Mouse (Mus musculus): Measurements from ENCODE around the gene Zfp592. TPM values are rescaled to one million over a fixed set of nuclear protein-coding genes. Genes with fewer than 3 reads are reported as not detected.
"Not testable (repeated sequence)": the region's sequence is repeated elsewhere in the genome, so short reads cannot be mapped to it uniquely, and the experiment has no call there.

The Zfp592 gene
- polyA plus RNA-seq (2015; fragmentation: Nextera tagmentation; extraction: Ambion mirVana): 10.8 and 13.2 TPM in 2 replicates

- WGBS: under 1% methylated on average over 71 of the region's 102 CpGs
- Histone ChIP-seq H3K27ac (peak within 1 kb of the TSS; percentile 95), H3K9me3 (no peaks in the 10 kb centered on the region), H3K4me2 (peak within 1 kb of the TSS; percentile 78), H3K9ac (peak within 1 kb of the TSS; percentile 97), H3K27me3 (replicated peaks) (no peaks in the 10 kb centered on the region), H3K4me3 (peak within 1 kb of the TSS; percentile 90), H3K36me3 (replicated peaks) (no peaks in the 10 kb centered on the region), H3K4me1 (peaks cover 36% of the 10 kb centered on the region)
- ATAC-seq (replicated peaks): peak; percentile 90
Observed at GRCm38 (mm10) chr7:80992980-80993833, at the start of gene Zfp592. TSS of gene Zfp592 (plus strand) at chr7:80993681.

GRCm38 (mm10) chr7:80947445-80948350, 45.8 kb upstream of the Zfp592 start, which contains the start of gene Sec11a:
TSS of gene Sec11a (minus strand) at chr7:80947780.
- Histone ChIP-seq H3K27me3 (replicated peaks) (no peaks in the 10 kb centered on the region), H3K27ac (peak within 1 kb of the TSS; percentile 97), H3K9ac (peak within 1 kb of the TSS; percentile 85), H3K36me3 (replicated peaks) (no peaks in the 10 kb centered on the region), H3K4me2 (peak within 1 kb of the TSS; percentile 89), H3K4me1 (peaks cover 28% of the 10 kb centered on the region), H3K9me3 (no peaks in the 10 kb centered on the region), H3K4me3 (peak within 1 kb of the TSS; percentile 86)
- peak; percentile 100 for ATAC-seq (replicated peaks)
- WGBS: 2% methylated on average over 44 of the region's 44 CpGs

- ATAC-seq (replicated peaks): no peak
- WGBS: 90% methylated on average over 4 of the region's 4 CpGs
- Histone ChIP-seq H3K27me3 (replicated peaks) (no peaks in the 10 kb centered on the region), H3K36me3 (replicated peaks) (no peaks in the 10 kb centered on the region), H3K27ac (no peak overlapping the region), H3K4me1 (peaks cover 12% of the 10 kb centered on the region), H3K4me3 (no peak overlapping the region), H3K9ac (no peak overlapping the region), H3K9me3 (no peaks in the 10 kb centered on the region), H3K4me2 (no peak overlapping the region)
Observed at GRCm38 (mm10) chr7:80951461-80951860, 42.0 kb upstream of the Zfp592 start.

GRCm38 (mm10) chr7:80952140-80952539, 41.3 kb upstream of the Zfp592 start:
- Histone ChIP-seq H3K4me1 (peaks cover 7% of the 10 kb centered on the region), H3K36me3 (replicated peaks) (no peaks in the 10 kb centered on the region), H3K9ac (no peak overlapping the region), H3K27me3 (replicated peaks) (no peaks in the 10 kb centered on the region), H3K4me3 (no peak overlapping the region), H3K9me3 (no peaks in the 10 kb centered on the region), H3K4me2 (no peak overlapping the region), H3K27ac (no peak overlapping the region)
- WGBS: 77% methylated on average over 3 of the region's 3 CpGs
- ATAC-seq (replicated peaks): no peak

- 81% methylated on average over 2 of the region's 2 CpGs for WGBS
- H3K9me3 ChIP-seq: no peaks in the 10 kb centered on the region
- no peak for ATAC-seq (replicated peaks)
- no peaks in the 10 kb centered on the region for H3K27me3 ChIP-seq (replicated peaks)
- no peak overlapping the region for H3K4me2 ChIP-seq
- no peaks in the 10 kb centered on the region for H3K4me1 ChIP-seq
- no peak overlapping the region for H3K9ac ChIP-seq
- no peak overlapping the region for H3K27ac ChIP-seq
- H3K4me3 ChIP-seq: no peak overlapping the region
- H3K36me3 ChIP-seq (replicated peaks): no peaks in the 10 kb centered on the region
Observed at GRCm38 (mm10) chr7:80954251-80954650, 39.2 kb upstream of the Zfp592 start.

GRCm38 (mm10) chr7:80956891-80957290, 36.6 kb upstream of the Zfp592 start:
- no peak overlapping the region for H3K9ac ChIP-seq
- no peak overlapping the region for H3K27ac ChIP-seq
- H3K9me3 ChIP-seq: no peaks in the 10 kb centered on the region
- no peak overlapping the region for H3K4me2 ChIP-seq
- no peaks in the 10 kb centered on the region for H3K27me3 ChIP-seq (replicated peaks)
- no peak for ATAC-seq (replicated peaks)
- no peak overlapping the region for H3K4me3 ChIP-seq
- no peaks in the 10 kb centered on the region for H3K4me1 ChIP-seq
- no peaks in the 10 kb centered on the region for H3K36me3 ChIP-seq (replicated peaks)
- WGBS: 83% methylated on average over 2 of the region's 2 CpGs

GRCm38 (mm10) chr7:80959003-80959402, 34.5 kb upstream of the Zfp592 start:
- Histone ChIP-seq H3K27me3 (replicated peaks) (no peaks in the 10 kb centered on the region), H3K9me3 (no peaks in the 10 kb centered on the region), H3K9ac (no peak overlapping the region), H3K4me1 (no peaks in the 10 kb centered on the region), H3K27ac (no peak overlapping the region), H3K36me3 (replicated peaks) (no peaks in the 10 kb centered on the region), H3K4me2 (no peak overlapping the region), H3K4me3 (no peak overlapping the region)
- ATAC-seq (replicated peaks): no peak
- 86% methylated on average over 3 of the region's 3 CpGs for WGBS

GRCm38 (mm10) chr7:80962799-80963198, 30.7 kb upstream of the Zfp592 start:
- no peaks in the 10 kb centered on the region for H3K9me3 ChIP-seq
- ATAC-seq (replicated peaks): no peak
- 47% methylated on average over 6 of the region's 6 CpGs for WGBS
- no peak overlapping the region for H3K27ac ChIP-seq
- H3K36me3 ChIP-seq (replicated peaks): no peaks in the 10 kb centered on the region
- H3K27me3 ChIP-seq (replicated peaks): no peaks in the 10 kb centered on the region
- H3K4me1 ChIP-seq: no peaks in the 10 kb centered on the region
- no peak overlapping the region for H3K9ac ChIP-seq
- no peak overlapping the region for H3K4me3 ChIP-seq
- no peak overlapping the region for H3K4me2 ChIP-seq

- no peaks in the 10 kb centered on the region for H3K27me3 ChIP-seq (replicated peaks)
- H3K27ac ChIP-seq: no peak overlapping the region
- no peak overlapping the region for H3K4me3 ChIP-seq
- no peaks in the 10 kb centered on the region for H3K36me3 ChIP-seq (replicated peaks)
- ATAC-seq (replicated peaks): no peak
- 81% methylated on average over 3 of the region's 3 CpGs for WGBS
- H3K4me2 ChIP-seq: no peak overlapping the region
- H3K9me3 ChIP-seq: no peaks in the 10 kb centered on the region
- H3K9ac ChIP-seq: no peak overlapping the region
- no peaks in the 10 kb centered on the region for H3K4me1 ChIP-seq
Observed at GRCm38 (mm10) chr7:80970913-80971312, 22.6 kb upstream of the Zfp592 start.

- no peak overlapping the region for H3K9ac ChIP-seq
Observed at GRCm38 (mm10) chr7:80971419-80971818, 22.1 kb upstream of the Zfp592 start.

GRCm38 (mm10) chr7:80972082-80972481, 21.4 kb upstream of the Zfp592 start:
- Histone ChIP-seq H3K27me3 (replicated peaks) (no peaks in the 10 kb centered on the region), H3K4me1 (no peaks in the 10 kb centered on the region), H3K4me3 (no peak overlapping the region), H3K9ac (no peak overlapping the region), H3K9me3 (no peaks in the 10 kb centered on the region), H3K36me3 (replicated peaks) (no peaks in the 10 kb centered on the region), H3K4me2 (no peak overlapping the region), H3K27ac (no peak overlapping the region)
- no peak for ATAC-seq (replicated peaks)
- WGBS: 88% methylated on average over 5 of the region's 5 CpGs

More at GRCm38 (mm10) chr7:80971419-80971818, 22.1 kb upstream of the Zfp592 start:
- Histone ChIP-seq H3K4me3 (no peak overlapping the region), H3K27me3 (replicated peaks) (no peaks in the 10 kb centered on the region), H3K9me3 (no peaks in the 10 kb centered on the region), H3K36me3 (replicated peaks) (no peaks in the 10 kb centered on the region), H3K4me1 (no peaks in the 10 kb centered on the region), H3K4me2 (no peak overlapping the region), H3K27ac (no peak overlapping the region)
- no peak for ATAC-seq (replicated peaks)
- 65% methylated on average over 2 of the region's 2 CpGs for WGBS

- not testable (repeated sequence) for H3K9ac ChIP-seq; H3K36me3 ChIP-seq (replicated peaks); H3K4me2 ChIP-seq; H3K9me3 ChIP-seq; H3K4me3 ChIP-seq; H3K27me3 ChIP-seq (replicated peaks); ATAC-seq (replicated peaks); H3K27ac ChIP-seq; H3K4me1 ChIP-seq
- WGBS: 84% methylated on average over 4 of the region's 4 CpGs
Observed at GRCm38 (mm10) chr7:80972920-80973637, 20.4 kb upstream of the Zfp592 start.
